Mouse (Mus musculus) layer of hippocampus, postnatal 14 days (tissue): ENCODE measurements at regions not wholly inside any gene's neighbourhood (a gene's known extent, or its start where the extent isn't known, plus 50 kb on each side); places are given as distances from the start of the nearest gene placed in this dataset.
A peak's percentile ranks its signal among the peaks of the same experiment; 100 is the strongest.
"Not testable (repeated sequence)": the region's sequence is repeated elsewhere in the genome, so short reads cannot be mapped to it uniquely, and the experiment has no call there.

Source experiments
- DNase-seq, 2 experiments: peaks; one replicate each; pipeline ENCODE4 v3.0.0; 2021 to 2022; ENCODE audit warnings: low spot score in 2 of 2, mixed read lengths in 1 of 2

- DNase-seq = no peak
Observed at GRCm38 (mm10) chr2:44513080-44513724, 414.3 kb downstream of the Gtdc1 start.

- DNase-seq = peak; percentile 27 to 44
Observed at GRCm38 (mm10) chr2:44512334-44512733, 415.1 kb downstream of the Gtdc1 start.

- no peak for DNase-seq
Observed at GRCm38 (mm10) chr2:44509101-44509500, 418.4 kb downstream of the Gtdc1 start.

- DNase-seq = no peak
Observed at GRCm38 (mm10) chr2:44504273-44504672, 423.2 kb downstream of the Gtdc1 start.

GRCm38 (mm10) chr2:44490806-44491205, 436.7 kb downstream of the Gtdc1 start:
- not testable (repeated sequence) for DNase-seq

GRCm38 (mm10) chr2:44490230-44490629, 437.2 kb downstream of the Gtdc1 start:
- no peak for DNase-seq

GRCm38 (mm10) chr2:44485880-44486279, 441.6 kb downstream of the Gtdc1 start:
- DNase-seq = no peak

- DNase-seq = no peak
Observed at GRCm38 (mm10) chr2:44479746-44480145, 447.7 kb downstream of the Gtdc1 start.

- DNase-seq = no peak
Observed at GRCm38 (mm10) chr2:44475456-44475855, 452.0 kb downstream of the Gtdc1 start.

- DNase-seq = no peak
Observed at GRCm38 (mm10) chr2:44474653-44475052, 452.8 kb downstream of the Gtdc1 start.

- DNase-seq = no peak
Observed at GRCm38 (mm10) chr2:44471381-44471780, 456.1 kb downstream of the Gtdc1 start.

- no peak for DNase-seq
Observed at GRCm38 (mm10) chr2:44470953-44471352, 456.5 kb downstream of the Gtdc1 start.

- DNase-seq = no peak
Observed at GRCm38 (mm10) chr2:44464631-44465030, 462.8 kb downstream of the Gtdc1 start.

- DNase-seq = peak in 1 of 2 experiments; percentile 12
Observed at GRCm38 (mm10) chr2:44462619-44463329, 464.7 kb downstream of the Gtdc1 start.

GRCm38 (mm10) chr2:44461289-44462250, 465.9 kb downstream of the Gtdc1 start:
- peak; percentile 17 to 18 for DNase-seq

GRCm38 (mm10) chr2:44449471-44449870, 478.0 kb downstream of the Gtdc1 start:
- no peak for DNase-seq
